Mouse (Mus musculus) macrophage (primary cell): ENCODE results near the gene Celf2. TPM values are rescaled to one million over a fixed set of nuclear protein-coding genes. Genes with fewer than 3 reads are reported as not detected.

Experiments used
- H3K27ac ChIP-seq: fragments of 350-480 bp; formaldehyde crosslinking; 2 replicates; pipeline ENCODE4 v1.9.0; 2021
- H3K36me3 ChIP-seq: fragments of 350-480 bp; formaldehyde crosslinking; 2 replicates; pipeline ENCODE4 v1.9.0; 2021; ENCODE audit errors: inconsistent target
- H3K4me3 ChIP-seq: fragments of 350-480 bp; formaldehyde crosslinking; 2 replicates; pipeline ENCODE4 v1.9.0; 2021; ENCODE audit errors: inconsistent target
- H3K79me2 ChIP-seq: fragments of 350-480 bp; formaldehyde crosslinking; 2 replicates; pipeline ENCODE4 v1.9.0; 2021; ENCODE audit errors: inconsistent target
- WGBS: methylation state at CpG from one replicate; pipeline ENCODE4 v1.1.7; 2026; ENCODE audit warnings: inconsistent platforms; ENCODE audit not compliant: missing documents; 5-methylcytosine and 5-hydroxymethylcytosine counted together
- polyA plus RNA-seq: library from polyadenylated mRNA; stranded (reverse); fragments of 250-400 nt; gene quantifications from 3 replicates; pipeline ENCODE4 v1.2.4, GENCODE M21; 2018; ENCODE audit warnings: inconsistent platforms

Celf2 gene
- polyA plus RNA-seq, 1 experiment from 2014 or later = 142 TPM

GRCm38 (mm10) chr2:7046155-7046554 lies 463.2 kb downstream of the Celf2 start:
- 46% methylated on average over 1 of the region's 1 CpGs for WGBS
- no peak overlapping the region for H3K4me3 ChIP-seq

DNA sequence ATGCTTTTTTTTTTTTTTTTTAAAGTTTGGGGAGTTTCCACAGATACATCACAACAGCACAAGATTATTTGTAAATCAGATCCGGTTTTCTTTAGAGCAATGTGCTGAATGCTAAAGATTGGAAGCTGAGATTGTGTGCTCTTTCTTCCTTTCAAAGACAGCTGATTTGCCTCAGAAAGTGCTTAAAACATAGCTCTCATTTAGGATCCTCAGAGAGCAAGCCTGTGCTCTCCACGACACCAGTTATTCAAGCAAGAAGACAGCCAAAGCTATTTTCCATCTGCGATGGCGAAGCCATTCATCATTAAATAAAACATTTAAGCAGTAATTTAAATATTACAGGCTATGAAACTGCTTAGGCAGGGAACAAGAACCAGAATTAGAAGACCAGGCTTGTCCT lies 463.8 kb downstream of the Celf2 start:
- Histone ChIP-seq H3K4me3 (no peak overlapping the region), H3K79me2 (no peaks in the 10 kb centered on the region)
- WGBS = 95% methylated on average over 4 of the region's 4 CpGs

More at GRCm38 (mm10) chr2:7046155-7046554, 463.2 kb downstream of the Celf2 start:
- H3K36me3 ChIP-seq = no peaks in the 10 kb centered on the region
- no peak overlapping the region for H3K27ac ChIP-seq
- no peaks in the 10 kb centered on the region for H3K79me2 ChIP-seq

DNA sequence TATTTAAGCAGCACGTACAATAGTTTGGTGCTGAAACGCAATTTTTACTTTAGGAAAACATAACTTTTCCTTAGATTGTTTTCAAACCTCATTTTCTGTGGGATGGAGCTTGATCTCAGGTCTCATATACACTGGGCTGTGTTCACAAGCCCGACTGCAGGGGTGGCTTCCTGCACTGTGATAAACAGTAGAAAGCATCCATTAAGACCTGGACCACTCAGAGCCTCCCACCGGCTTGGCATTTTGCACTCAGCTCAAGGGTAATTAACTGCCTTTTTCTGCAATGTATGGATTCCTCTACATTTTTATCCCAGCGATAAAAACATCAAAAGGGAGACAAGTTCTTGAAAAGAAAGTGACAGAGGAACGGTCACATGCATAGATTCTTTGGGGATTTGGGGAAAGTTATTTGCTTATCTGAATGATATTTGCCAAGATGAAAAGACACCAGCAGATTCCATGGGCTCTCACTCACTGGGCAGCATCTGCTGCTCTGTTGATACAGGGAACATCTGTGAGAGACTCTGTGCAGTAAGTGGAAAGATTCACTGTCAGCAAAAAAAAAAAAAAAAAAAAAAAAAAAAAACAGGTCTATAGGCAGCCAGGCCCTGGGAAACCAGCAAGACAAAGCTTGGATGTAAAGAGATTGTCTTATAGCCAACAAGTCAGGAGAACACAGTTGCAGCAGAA lies 465.4 kb downstream of the Celf2 start:
- WGBS = 78% methylated on average over 6 of the region's 6 CpGs

More for the DNA sequence above, 463.8 kb downstream of the Celf2 start:
- no peak overlapping the region for H3K27ac ChIP-seq
- H3K36me3 ChIP-seq = no peaks in the 10 kb centered on the region

DNA sequence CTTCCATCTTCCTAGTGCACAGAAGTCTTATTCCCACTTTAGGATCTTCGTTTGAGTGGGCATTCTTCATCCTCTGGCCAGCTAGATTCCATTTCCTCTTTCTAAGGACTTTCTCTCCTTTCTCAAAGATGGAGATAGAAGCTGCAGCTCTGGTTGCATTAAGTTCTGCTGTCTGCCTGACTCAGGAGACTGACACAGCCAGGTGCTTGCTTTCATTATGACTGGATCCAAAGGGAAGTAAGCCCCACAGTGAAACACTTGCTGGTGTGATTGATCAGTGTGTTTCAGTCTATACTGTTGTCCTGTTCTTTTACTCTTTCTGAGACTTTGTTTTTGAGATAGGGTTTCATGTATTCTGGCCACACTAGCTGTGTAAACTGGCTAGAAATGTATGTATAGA lies 468.4 kb downstream of the Celf2 start:
- no peak overlapping the region for H3K27ac ChIP-seq
- no peaks in the 10 kb centered on the region for H3K79me2 ChIP-seq
- WGBS = 50% methylated on average over 1 of the region's 1 CpGs
- no peaks in the 10 kb centered on the region for H3K36me3 ChIP-seq
- no peak overlapping the region for H3K4me3 ChIP-seq

More for the DNA sequence above, 465.4 kb downstream of the Celf2 start:
- Histone ChIP-seq H3K79me2 (no peaks in the 10 kb centered on the region), H3K4me3 (no peak overlapping the region), H3K36me3 (no peaks in the 10 kb centered on the region), H3K27ac (no peak overlapping the region)

- WGBS = 89% methylated on average over 4 of the region's 4 CpGs
These were observed 470.4 kb downstream of the Celf2 start for GRCm38 (mm10) chr2:7038991-7039390.

DNA sequence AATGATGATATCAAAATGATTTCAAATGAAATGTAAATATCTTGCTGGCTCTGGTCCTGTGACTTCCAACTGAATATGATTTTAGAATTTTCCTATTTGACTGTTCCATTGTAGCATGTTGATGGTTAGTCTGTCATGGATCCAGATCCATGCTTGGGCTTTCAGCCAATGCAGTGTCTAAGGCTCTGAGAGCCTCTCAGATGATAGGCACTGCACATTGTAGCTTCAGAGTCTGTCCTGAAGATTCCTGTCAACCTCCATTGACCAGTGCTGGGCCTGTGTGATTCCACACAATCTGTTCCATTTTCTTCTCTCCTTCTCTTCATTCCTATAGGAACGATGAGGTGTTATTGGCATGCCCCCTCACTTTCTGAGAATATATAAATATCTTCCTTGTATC lies 478.0 kb downstream of the Celf2 start:
- H3K27ac ChIP-seq = no peak overlapping the region
- WGBS = 88% methylated on average over 1 of the region's 1 CpGs
- H3K4me3 ChIP-seq = no peak overlapping the region
- no peaks in the 10 kb centered on the region for H3K79me2 ChIP-seq
- no peaks in the 10 kb centered on the region for H3K36me3 ChIP-seq

More at GRCm38 (mm10) chr2:7038991-7039390, 470.4 kb downstream of the Celf2 start:
- Histone ChIP-seq H3K79me2 (no peaks in the 10 kb centered on the region), H3K36me3 (no peaks in the 10 kb centered on the region), H3K4me3 (no peak overlapping the region), H3K27ac (no peak overlapping the region)

DNA sequence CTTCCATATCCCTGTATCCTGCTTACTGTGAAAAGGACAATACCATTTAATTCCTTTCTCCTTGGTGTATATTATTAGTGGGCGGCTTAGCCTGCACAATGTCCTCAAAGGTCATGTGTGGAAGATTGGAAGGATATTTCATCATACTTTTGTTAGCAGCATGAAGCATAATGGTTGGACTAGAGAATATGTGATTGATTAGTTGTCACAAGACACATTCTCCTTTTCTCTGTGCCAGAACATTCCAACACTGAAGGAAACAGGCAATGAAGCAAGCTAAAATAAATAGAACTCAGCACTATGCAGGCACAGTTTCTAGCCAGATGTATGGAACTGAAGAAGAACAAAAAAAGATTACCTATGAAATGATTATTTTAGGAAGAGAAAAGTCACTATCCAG lies 482.6 kb downstream of the Celf2 start:
- no peak overlapping the region for H3K27ac ChIP-seq
- H3K79me2 ChIP-seq = no peaks in the 10 kb centered on the region
- no peak overlapping the region for H3K4me3 ChIP-seq
- H3K36me3 ChIP-seq = no peaks in the 10 kb centered on the region
- 100% methylated on average over 1 of the region's 1 CpGs for WGBS

GRCm38 (mm10) chr2:7025594-7025993 lies 483.8 kb downstream of the Celf2 start:
- 88% methylated on average over 5 of the region's 5 CpGs for WGBS

GRCm38 (mm10) chr2:7022184-7022583 lies 487.2 kb downstream of the Celf2 start:
- Histone ChIP-seq H3K36me3 (no peaks in the 10 kb centered on the region), H3K4me3 (no peak overlapping the region), H3K27ac (no peak overlapping the region), H3K79me2 (no peaks in the 10 kb centered on the region)
- WGBS = 67% methylated on average over 3 of the region's 3 CpGs

More at GRCm38 (mm10) chr2:7025594-7025993, 483.8 kb downstream of the Celf2 start:
- H3K4me3 ChIP-seq = no peak overlapping the region
- H3K36me3 ChIP-seq = no peaks in the 10 kb centered on the region
- H3K79me2 ChIP-seq = no peaks in the 10 kb centered on the region
- H3K27ac ChIP-seq = no peak overlapping the region

GRCm38 (mm10) chr2:7017384-7018113 lies 491.8 kb downstream of the Celf2 start:
- 87% methylated on average over 6 of the region's 6 CpGs for WGBS

GRCm38 (mm10) chr2:7013126-7013525 lies 496.2 kb downstream of the Celf2 start:
- H3K79me2 ChIP-seq = no peaks in the 10 kb centered on the region
- 93% methylated on average over 5 of the region's 5 CpGs for WGBS

More at GRCm38 (mm10) chr2:7017384-7018113, 491.8 kb downstream of the Celf2 start:
- Histone ChIP-seq H3K79me2 (no peaks in the 10 kb centered on the region), H3K36me3 (no peaks in the 10 kb centered on the region), H3K4me3 (no peak overlapping the region), H3K27ac (no peak overlapping the region)

GRCm38 (mm10) chr2:7006816-7007215 lies 502.5 kb downstream of the Celf2 start:
- Histone ChIP-seq H3K4me3 (no peak overlapping the region), H3K27ac (no peak overlapping the region), H3K79me2 (no peaks in the 10 kb centered on the region), H3K36me3 (no peaks in the 10 kb centered on the region)
- WGBS = 84% methylated on average over 3 of the region's 3 CpGs

More at GRCm38 (mm10) chr2:7013126-7013525, 496.2 kb downstream of the Celf2 start:
- Histone ChIP-seq H3K4me3 (no peak overlapping the region), H3K36me3 (no peaks in the 10 kb centered on the region), H3K27ac (no peak overlapping the region)

GRCm38 (mm10) chr2:7001967-7002366 lies 507.4 kb downstream of the Celf2 start:
- 72% methylated on average over 2 of the region's 2 CpGs for WGBS
- Histone ChIP-seq H3K79me2 (no peaks in the 10 kb centered on the region), H3K36me3 (no peaks in the 10 kb centered on the region), H3K4me3 (no peak overlapping the region), H3K27ac (no peak overlapping the region)

DNA sequence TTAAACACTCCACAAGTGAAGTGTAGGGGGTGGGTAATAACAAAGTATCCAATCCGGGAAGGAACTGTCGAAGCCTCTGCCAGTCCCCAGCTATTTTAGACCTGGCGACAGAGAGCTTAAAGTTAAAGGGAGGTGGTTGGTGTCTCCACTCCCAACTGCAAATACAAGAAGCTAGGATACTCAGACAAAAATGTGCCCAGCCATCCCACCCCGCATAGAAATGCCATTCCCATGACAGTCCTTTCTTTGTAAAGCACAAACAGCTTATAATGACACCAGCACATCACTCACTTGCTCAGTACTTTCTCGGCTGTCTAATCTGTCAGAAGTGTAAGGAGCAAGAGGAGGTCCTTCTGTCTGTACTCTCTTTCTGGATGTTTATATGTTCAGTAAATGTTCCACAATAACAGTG lies 518.3 kb downstream of the Celf2 start:
- 93% methylated on average over 5 of the region's 5 CpGs for WGBS
- Histone ChIP-seq H3K27ac (no peak overlapping the region), H3K36me3 (no peaks in the 10 kb centered on the region)

DNA sequence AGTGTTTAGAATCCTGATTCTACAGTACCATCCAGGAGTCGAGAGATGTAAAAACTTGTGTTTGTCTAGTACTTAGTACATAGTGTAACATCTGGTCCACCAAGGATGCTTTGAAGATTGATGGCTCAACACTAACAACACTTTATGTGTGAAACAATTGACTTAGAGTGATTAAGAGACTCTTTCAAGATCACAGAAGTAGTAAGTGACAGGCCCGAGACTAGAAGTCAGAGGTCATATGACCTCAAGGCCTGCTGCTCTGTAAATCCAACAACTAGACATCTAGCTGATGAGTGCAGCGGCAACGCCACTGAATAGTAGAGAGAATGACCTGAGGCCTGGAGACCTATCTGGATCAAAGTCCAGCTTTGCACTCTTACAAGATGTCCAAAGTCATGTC lies 523.7 kb downstream of the Celf2 start:
- no peak overlapping the region for H3K27ac ChIP-seq
- H3K4me3 ChIP-seq = no peak overlapping the region
- H3K79me2 ChIP-seq = no peaks in the 10 kb centered on the region
- H3K36me3 ChIP-seq = no peaks in the 10 kb centered on the region
- WGBS = 95% methylated on average over 4 of the region's 4 CpGs

More for the DNA sequence above, 518.3 kb downstream of the Celf2 start:
- no peaks in the 10 kb centered on the region for H3K79me2 ChIP-seq
- no peak overlapping the region for H3K4me3 ChIP-seq
